Mouse (Mus musculus): ENCODE results near the gene Slc38a9. TPM values are rescaled to one million over a fixed set of nuclear protein-coding genes. Genes with fewer than 3 reads are reported as not detected.

Slc38a9 gene
- total RNA-seq, 2 experiments from 2014 or later, result 6.9 to 8.1 TPM

- no peak for DNase-seq
- peak overlapping the region; percentile 2; the same call in 1 of the 2 replicates for H3K27ac ChIP-seq
- TF ChIP-seq CTCF (IDR thresholded peaks at IDR 0.05), result no peak
- intact Hi-C loops (cut with DNase I), result no loop called here
- no peak overlapping the region for H3K4me3 ChIP-seq
Measured at GRCm38 (mm10) chr13:112738005-112738404, 77.5 kb downstream of the Slc38a9 start.

- TF ChIP-seq CTCF (IDR thresholded peaks at IDR 0.05), result no peak
- H3K27ac ChIP-seq, result no peak overlapping the region
- DNase-seq, result no peak
- H3K4me3 ChIP-seq, result no peak overlapping the region
- intact Hi-C loops (cut with DNase I), result loop anchor here (5.0 kb wide), 1 partner anchor 33 kb away; no protein-coding TSS in a partner anchor
Measured at GRCm38 (mm10) chr13:112740073-112740472, 79.5 kb downstream of the Slc38a9 start.

- intact Hi-C loops (cut with DNase I), result loop anchor here (5.0 kb wide), 1 partner anchor 35 kb away; no protein-coding TSS in a partner anchor
- peak overlapping the region; percentile 62 for H3K27ac ChIP-seq
Measured at GRCm38 (mm10) chr13:112742076-112742830, 81.7 kb downstream of the Slc38a9 start.

GRCm38 (mm10) chr13:112743647-112744046 is 83.1 kb downstream of the Slc38a9 start:
- Histone ChIP-seq H3K4me3 (no peak overlapping the region), H3K27ac (peak overlapping the region; percentile 80)
- DNase-seq, result no peak
- no peak for TF ChIP-seq CTCF (IDR thresholded peaks at IDR 0.05)
- intact Hi-C loops (cut with DNase I), result loop anchor here (5.0 kb wide), 1 partner anchor 36 kb away; no protein-coding TSS in a partner anchor

More at GRCm38 (mm10) chr13:112742076-112742830, 81.7 kb downstream of the Slc38a9 start:
- DNase-seq, result no peak
- TF ChIP-seq CTCF (IDR thresholded peaks at IDR 0.05), result no peak
- no peak overlapping the region for H3K4me3 ChIP-seq

- peak overlapping the region; percentile 80 for H3K27ac ChIP-seq
- peak overlapping the region; percentile 7; the same call in 1 of the 2 replicates for H3K4me3 ChIP-seq
- intact Hi-C loops (cut with DNase I), result loop anchor here (5.0 kb wide), 1 partner anchor 37 kb away; no protein-coding TSS in a partner anchor
- peak; percentile 77 for DNase-seq
- TF ChIP-seq CTCF (IDR thresholded peaks at IDR 0.05), result no peak
Measured at GRCm38 (mm10) chr13:112744061-112744849, 83.7 kb downstream of the Slc38a9 start.

GRCm38 (mm10) chr13:112745936-112746694 is 85.6 kb downstream of the Slc38a9 start:
- TF ChIP-seq CTCF (IDR thresholded peaks at IDR 0.05), result no peak
- Histone ChIP-seq H3K4me3 (no peak overlapping the region), H3K27ac (peak overlapping the region; percentile 43)
- DNase-seq, result no peak
- intact Hi-C loops (cut with DNase I), result no loop called here

- no peak overlapping the region for H3K4me3 ChIP-seq
- 0 out of 2 replicates have a peak overlapping the region, but pooled peaks have one; percentile 31 for H3K27ac ChIP-seq
- no peak for TF ChIP-seq CTCF (IDR thresholded peaks at IDR 0.05)
- DNase-seq, result no peak
- intact Hi-C loops (cut with DNase I), result no loop called here
Measured at GRCm38 (mm10) chr13:112746695-112747055, 86.1 kb downstream of the Slc38a9 start.

GRCm38 (mm10) chr13:112747808-112748430 is 87.4 kb downstream of the Slc38a9 start:
- no peak for TF ChIP-seq CTCF (IDR thresholded peaks at IDR 0.05)
- Histone ChIP-seq H3K27ac (peak overlapping the region; percentile 86), H3K4me3 (no peak overlapping the region)
- no peak for DNase-seq
- intact Hi-C loops (cut with DNase I), result no loop called here

GRCm38 (mm10) chr13:112748808-112749510 is 88.4 kb downstream of the Slc38a9 start:
- Histone ChIP-seq H3K27ac (peak overlapping the region; percentile 86), H3K4me3 (no peak overlapping the region)
- DNase-seq, result no peak
- intact Hi-C loops (cut with DNase I), result no loop called here
- no peak for TF ChIP-seq CTCF (IDR thresholded peaks at IDR 0.05)

- no peak overlapping the region for H3K4me3 ChIP-seq
- no peak for TF ChIP-seq CTCF (IDR thresholded peaks at IDR 0.05)
- no peak for DNase-seq
- intact Hi-C loops (cut with DNase I), result loop anchor here (2.0 kb wide), 1 partner anchor 51 kb away; the partner anchor contains the start of gene Plpp1
- peak overlapping the region; percentile 86 for H3K27ac ChIP-seq
Measured at GRCm38 (mm10) chr13:112749881-112750280, 89.3 kb downstream of the Slc38a9 start.

Data from gastrocnemius, adult 2 months (tissue).